Mouse (Mus musculus): ENCODE measurements around the gene Vwa3a.

Vwa3a gene

DNA sequence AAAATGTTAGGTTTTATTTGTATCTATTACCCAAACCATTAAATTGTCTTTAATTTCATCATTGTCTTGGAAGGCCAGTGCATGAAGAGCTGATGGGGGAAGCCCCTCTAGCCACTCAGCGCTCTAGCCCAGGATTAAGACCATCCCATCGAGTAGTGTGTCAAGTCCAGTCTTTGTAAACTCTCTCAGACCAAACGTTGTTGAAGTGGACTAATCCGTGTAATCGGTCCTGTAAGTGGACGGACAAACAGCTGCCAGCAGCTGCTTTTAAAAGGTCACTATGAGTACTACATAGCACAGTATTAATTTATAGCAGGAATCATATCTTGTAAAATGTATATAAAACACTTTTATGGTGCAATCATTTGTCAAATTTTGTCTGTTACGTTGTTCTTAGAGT is 6.2 kb upstream of the Vwa3a start:
- ChIA-PET POLR2A (interaction anchor here in 1 of 4 experiments (0.6 kb wide), 2 partner anchors 14 to 113 kb away, joined by 3 to 4 read pairs; no protein-coding TSS in a partner anchor), CTCF (no interaction called here)

DNA sequence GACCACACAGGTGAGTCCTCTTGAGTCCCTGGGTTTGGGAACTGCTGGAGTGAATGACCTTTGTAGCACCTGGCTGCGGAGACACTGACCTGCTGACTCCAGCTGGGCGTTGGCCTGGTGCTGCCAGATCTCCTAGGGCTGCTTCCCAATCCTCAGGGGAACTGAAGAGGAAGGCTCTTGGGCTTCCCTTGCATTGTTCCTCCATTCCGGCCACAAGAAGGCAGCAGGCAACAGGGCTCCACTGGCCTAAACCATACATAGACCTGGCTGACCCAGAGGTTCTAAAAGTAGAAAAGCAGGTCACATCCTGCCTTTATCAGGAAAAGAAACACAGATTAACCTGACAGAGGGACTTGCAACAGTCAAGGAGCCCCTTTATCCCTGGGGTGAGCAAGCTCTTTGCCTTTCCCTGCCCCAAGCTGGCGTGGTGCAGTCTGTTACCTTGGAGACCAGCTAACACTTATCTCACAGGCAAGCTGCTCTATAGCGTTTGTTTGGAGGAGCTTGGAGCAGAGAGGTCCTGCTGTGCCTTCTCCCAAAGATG is 512 bp downstream of the Vwa3a start:
- ChIA-PET POLR2A (interaction anchor here in 3 of 4 experiments (0.5 to 7.6 kb wide), 26 partner anchors 10 to 280 kb away, joined by 3 to 57 read pairs (median 6); partner anchors contain the start of genes Eef2k (in 1 of the 3), Mfsd13b (in 1 of the 3) and Uqcrc2 (in 1 of the 3)), CTCF (interaction anchor here in 3 of 4 experiments (0.6 to 4.0 kb wide), 6 partner anchors 8 to 97 kb away, joined by 3 to 17 read pairs (median 4); no protein-coding TSS in a partner anchor)

DNA sequence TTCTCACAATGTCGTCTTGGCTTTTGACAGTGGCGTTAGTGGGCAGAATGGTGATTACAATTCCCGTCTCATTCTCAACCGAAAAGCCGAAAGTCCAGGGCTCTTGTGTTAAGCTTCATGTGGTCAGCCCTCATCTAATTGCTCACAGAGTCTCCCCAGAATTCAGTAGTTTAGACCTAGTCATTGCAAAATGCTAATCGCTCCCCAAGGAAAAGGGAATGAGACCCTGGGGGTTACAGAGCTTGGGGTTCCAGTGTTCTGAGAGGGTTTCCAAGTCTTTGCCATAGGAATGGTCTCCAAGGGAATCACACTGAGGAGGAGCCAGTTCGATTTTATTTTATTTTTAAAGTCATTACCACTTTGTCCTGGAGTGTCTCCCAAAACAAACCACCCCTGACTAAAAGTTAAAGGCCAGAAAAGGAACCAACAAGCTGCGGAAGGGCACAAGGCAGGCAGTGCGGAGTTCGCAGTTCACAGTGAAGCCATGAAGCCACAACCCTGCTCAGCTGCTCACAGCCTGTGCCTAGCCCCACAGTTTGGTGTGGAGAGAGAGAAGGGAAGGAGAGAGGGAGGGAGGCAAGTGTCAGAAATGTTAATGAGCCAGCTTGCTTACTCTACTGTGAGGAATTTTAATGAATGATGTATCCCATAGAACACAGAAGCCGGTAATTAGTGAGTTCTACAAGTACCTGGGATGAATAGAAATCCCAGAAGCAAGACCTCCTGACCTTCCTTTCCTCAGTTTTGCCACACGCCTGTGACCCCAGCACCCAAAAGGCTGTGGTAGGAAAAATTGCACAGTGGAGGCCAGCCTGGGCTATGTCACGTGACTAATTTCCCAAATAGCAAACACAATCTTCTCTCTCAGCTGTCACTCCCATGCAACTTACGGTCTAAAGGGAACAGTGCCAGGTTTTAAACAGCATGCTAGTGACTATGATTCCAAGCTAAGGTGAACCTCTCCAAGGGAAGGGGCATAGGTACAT is 4.5 kb downstream of the Vwa3a start:
- ChIA-PET CTCF (interaction anchor here in 3 of 4 experiments (0.6 to 1.1 kb wide), 3 partner anchors 10 to 77 kb away, joined by 3 read pairs; no protein-coding TSS in a partner anchor), POLR2A (interaction anchor here in 2 of 4 experiments (0.8 to 1.4 kb wide), 5 partner anchors 12 to 65 kb away, joined by 3 to 4 read pairs (median 4); no protein-coding TSS in a partner anchor)

DNA sequence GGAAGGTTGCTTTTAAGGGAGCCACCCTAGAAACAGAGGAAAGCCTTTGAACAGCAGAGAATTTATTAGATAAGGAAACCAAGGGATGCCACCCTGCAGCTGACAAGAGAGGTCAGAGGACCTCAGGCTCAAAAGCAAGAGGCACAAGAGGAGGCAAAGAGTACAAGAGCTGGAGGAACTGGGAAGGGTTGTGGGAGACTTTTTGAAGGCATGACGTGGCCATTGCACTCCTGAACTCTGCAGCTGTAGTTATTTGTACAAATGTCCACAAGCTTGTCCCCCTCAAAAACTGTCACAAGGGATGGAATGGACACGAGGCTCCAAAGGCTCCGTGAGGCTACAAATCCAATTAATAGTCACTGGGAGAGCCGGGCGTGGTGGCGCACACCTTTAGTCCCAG is 5.5 kb downstream of the Vwa3a start:
- POLR2A ChIA-PET = interaction anchor here in 2 of 4 experiments (0.6 to 1.4 kb wide), 3 partner anchors 23 to 66 kb away, joined by 3 to 4 read pairs (median 3); no protein-coding TSS in a partner anchor
- CTCF ChIA-PET = interaction anchor here in 3 of 4 experiments (0.6 to 1.1 kb wide), 3 partner anchors 9 to 77 kb away, joined by 3 read pairs; no protein-coding TSS in a partner anchor

DNA sequence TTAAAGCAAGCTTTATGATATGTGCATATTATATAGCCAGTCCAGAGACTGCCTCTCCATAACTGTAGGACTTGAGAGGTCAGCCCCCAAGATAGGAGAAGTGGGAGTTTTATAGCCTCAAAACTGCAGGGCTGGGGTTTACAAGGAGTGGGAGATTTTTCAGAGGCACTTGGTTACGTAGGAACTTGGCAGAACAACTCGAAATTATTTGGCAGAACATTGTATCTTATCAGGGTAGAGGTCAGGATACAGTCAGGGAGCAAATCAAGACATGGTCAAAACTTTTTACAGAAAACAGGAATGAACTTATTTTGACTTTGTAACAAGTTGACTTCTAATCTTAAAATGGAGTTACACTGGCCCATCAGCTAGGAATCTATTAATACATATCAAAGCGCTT is 6.9 kb downstream of the Vwa3a start:
- CTCF ChIA-PET = interaction anchor here in 1 of 4 experiments (1.0 kb wide), 1 partner anchor 83 kb away, joined by 3 read pairs; no protein-coding TSS in a partner anchor
- POLR2A ChIA-PET = interaction anchor here in 1 of 4 experiments (0.6 to 1.2 kb wide), 2 partner anchors 14 to 245 kb away, joined by 3 read pairs; no protein-coding TSS in a partner anchor

DNA sequence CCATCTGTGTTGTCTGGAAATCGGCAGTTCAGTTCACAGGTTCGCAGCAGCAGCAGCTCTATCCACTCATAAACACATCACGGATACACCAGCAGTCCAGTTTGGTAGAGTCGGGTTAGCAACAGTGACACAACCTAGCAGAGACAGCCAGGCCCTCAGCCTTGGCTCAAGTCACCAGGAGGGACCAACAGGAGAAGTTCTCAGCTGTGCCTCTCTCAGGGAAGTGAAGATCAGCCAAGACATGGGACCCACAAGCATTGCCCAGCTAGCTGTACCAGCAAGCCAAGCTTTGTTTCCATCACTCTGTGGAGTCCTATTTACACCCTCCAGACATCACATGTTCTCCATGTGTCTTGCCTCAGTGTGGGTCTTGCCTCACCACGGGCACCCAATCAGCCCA is 7.7 kb downstream of the Vwa3a start:
- ChIA-PET POLR2A (interaction anchor here in 1 of 4 experiments (0.6 to 1.2 kb wide), 2 partner anchors 15 to 244 kb away, joined by 3 read pairs; no protein-coding TSS in a partner anchor), CTCF (interaction anchor here in 1 of 4 experiments (1.0 kb wide), 1 partner anchor 82 kb away, joined by 3 read pairs; no protein-coding TSS in a partner anchor)

DNA sequence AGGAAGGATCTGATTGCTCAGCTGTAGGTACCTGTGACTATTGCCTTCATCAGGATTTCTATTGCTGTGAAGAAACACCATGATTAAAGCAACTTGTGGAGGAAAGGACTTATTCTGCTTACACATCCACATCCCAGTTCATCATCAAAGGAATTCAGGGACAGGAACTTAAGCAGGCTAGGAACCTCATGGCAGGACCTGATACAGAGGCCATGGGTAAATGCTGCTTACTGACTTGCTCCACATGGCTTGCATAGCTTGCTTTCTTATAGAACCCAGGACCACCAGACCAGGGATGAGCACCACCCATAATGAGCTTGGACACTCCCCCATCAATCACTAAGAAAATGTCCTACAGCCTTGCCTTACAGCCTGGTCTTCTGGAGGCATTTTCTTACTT is 9.4 kb downstream of the Vwa3a start:
- ChIA-PET POLR2A (interaction anchor here in 1 of 4 experiments (1.9 kb wide), 1 partner anchor 9 kb away, joined by 9 read pairs; the partner anchor contains the start of gene Vwa3a), CTCF (no interaction called here)

DNA sequence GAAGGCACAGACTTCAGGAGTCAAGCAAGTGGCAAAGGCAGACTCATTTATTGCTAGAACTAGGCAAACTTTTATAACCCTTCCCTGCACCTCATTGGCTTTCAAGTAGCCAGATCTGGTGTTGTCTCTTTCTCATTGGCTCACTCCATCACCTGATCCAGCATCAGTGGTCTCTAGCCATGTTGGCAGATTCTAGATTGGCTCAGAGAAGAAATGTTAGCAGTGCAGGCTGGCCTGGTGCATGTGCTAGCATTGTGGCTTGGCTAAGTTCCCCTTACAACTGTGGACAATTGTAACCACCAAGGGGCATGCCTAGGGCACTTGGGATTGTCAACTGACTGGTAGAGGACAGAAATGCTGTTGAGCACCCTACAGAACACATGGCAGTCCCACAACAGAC is 12.2 kb downstream of the Vwa3a start:
- POLR2A ChIA-PET = interaction anchor here in 2 of 4 experiments (0.6 to 1.0 kb wide), 2 partner anchors 14 to 68 kb away, joined by 3 to 5 read pairs; no protein-coding TSS in a partner anchor
- CTCF ChIA-PET = no interaction called here

DNA sequence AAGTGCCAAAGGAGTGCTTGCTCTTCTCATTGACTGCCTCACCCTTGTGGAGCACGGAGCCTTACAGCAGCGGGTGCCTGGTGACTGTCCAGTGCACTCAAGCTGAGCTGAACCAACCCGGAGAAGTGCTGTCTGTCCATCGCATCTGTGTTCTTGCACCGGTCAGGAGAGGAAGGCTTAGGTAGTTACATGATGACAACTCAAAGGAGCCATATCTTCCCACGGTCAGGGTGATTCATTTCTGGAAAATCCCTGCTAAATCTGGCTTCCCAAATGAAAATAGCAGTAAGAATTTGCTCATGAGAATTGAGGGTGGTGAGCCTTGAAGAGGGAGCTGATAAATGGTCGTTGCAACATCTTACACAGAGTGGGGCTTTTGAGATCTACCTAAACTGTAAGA is 12.8 kb downstream of the Vwa3a start:
- ChIA-PET CTCF (no interaction called here), POLR2A (interaction anchor here in 1 of 4 experiments (1.0 kb wide), 1 partner anchor 14 kb away, joined by 3 read pairs; no protein-coding TSS in a partner anchor)

DNA sequence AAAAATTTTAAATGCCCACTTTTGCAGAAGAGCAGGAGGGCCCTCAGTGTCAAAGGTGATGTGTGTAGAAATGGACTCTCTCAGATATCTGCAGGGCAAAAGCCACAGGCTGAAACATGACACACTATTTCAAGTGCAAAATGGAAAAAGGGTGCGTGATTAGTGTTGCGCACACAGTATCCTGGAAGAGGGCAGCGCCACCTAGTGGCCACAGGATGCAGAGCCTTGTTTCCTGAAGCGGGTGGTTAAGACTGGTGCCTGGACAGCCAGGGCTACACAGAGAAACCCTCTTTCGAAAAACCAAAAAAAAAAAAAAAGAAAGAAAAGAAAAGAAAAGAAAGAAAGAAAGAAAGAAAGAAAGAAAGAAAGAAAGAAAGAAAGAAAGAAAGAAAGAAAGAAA is 15.6 kb downstream of the Vwa3a start:
- POLR2A ChIA-PET = interaction anchor here in 1 of 4 experiments (0.9 kb wide), 1 partner anchor 11 kb away, joined by 3 read pairs; no protein-coding TSS in a partner anchor
- CTCF ChIA-PET = interaction anchor here in 1 of 4 experiments (1.4 kb wide), 1 partner anchor 18 kb away, joined by 3 read pairs; no protein-coding TSS in a partner anchor

DNA sequence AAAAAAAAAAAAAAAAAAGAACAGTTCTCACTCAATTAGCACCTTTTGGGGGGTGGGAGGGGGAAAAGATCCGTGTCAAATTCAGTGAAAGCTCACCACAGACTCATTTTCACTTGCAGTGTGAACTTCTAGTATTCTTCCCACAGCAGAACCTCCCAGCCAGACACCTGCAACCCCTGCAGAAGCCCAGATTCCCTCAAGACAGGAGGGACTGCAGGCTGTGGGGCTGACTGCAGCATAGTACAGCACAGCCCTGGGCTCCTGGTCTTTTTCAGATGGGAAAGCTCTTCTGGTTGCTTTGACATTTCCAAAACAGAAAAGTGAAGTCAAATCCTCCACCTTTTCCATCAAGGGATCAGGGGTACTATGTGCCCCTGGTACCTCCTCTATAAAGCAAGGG is 28.3 kb downstream of the Vwa3a start:
- ChIA-PET POLR2A (interaction anchor here in 1 of 4 experiments (1.3 kb wide), 1 partner anchor 8 kb away, joined by 3 read pairs; no protein-coding TSS in a partner anchor), CTCF (interaction anchor here (0.5 to 0.7 kb wide), 5 partner anchors 32 to 1756 kb away, joined by 3 to 6 read pairs (median 4); no protein-coding TSS in a partner anchor)

DNA sequence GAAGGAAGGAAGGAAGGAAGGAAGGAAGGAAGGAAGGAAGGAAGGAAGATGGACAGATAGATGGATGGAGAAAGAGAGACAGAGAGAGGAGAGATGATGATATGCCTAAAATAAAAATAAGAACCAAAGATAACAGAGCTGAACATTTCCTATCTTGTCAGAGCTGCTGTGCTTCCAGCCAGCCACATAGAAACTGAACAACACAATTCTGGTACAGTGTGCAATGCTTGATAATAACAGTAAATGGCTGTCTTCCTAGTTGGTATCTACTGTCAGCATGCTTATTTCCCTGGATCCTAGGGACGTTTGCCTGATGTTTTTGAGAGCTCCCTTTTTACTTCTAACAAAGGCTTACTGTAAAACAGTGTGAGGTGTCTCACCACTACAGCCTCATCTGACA is 32.3 kb downstream of the Vwa3a start:
- POLR2A ChIA-PET = interaction anchor here in 1 of 4 experiments (0.7 kb wide), 1 partner anchor 29 kb away, joined by 3 read pairs; no protein-coding TSS in a partner anchor
- CTCF ChIA-PET = no interaction called here

DNA sequence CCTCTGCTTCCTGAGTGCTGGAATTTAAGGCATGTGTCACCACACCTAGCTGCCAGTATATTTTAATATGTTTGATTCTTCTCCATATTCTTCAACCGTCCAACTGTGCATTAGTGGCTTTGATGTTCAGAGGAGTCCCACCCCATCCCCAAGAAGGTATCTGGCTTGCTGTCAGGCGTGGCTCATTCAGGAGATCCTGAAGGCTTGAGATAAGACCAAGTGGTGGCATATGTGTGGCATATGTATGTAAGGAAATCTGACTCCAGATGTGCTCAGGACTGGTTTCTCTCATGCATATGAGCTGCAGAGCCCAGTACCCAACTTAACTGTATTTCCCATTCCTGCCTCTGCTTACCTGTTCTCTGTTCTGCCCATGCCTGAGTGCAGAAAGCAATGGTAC is 38.9 kb downstream of the Vwa3a start:
- ChIA-PET POLR2A (interaction anchor here in 1 of 4 experiments (0.7 kb wide), 1 partner anchor 721 kb away, joined by 3 read pairs; no protein-coding TSS in a partner anchor), CTCF (no interaction called here)

DNA sequence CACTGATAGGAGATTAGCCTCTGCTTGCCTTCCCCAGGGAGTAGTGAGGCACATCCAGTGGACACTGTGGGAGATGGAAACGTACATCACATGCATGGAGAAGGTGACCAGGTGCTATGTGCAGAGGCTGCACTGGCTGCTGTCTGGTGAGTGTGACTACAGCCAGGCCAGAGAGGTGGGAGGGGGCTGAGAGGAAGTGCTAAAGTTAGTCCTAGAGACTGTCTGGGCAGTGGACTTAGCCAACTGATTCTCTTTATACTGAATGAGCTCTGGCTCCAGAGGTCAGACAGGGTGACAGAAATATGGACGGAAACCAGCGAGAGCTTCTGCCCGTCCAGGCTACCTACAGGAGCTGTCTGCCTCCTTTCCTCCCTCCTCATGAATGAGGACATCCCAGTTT is 56.4 kb downstream of the Vwa3a start:
- CTCF ChIA-PET = no interaction called here
- POLR2A ChIA-PET = no interaction called here

DNA sequence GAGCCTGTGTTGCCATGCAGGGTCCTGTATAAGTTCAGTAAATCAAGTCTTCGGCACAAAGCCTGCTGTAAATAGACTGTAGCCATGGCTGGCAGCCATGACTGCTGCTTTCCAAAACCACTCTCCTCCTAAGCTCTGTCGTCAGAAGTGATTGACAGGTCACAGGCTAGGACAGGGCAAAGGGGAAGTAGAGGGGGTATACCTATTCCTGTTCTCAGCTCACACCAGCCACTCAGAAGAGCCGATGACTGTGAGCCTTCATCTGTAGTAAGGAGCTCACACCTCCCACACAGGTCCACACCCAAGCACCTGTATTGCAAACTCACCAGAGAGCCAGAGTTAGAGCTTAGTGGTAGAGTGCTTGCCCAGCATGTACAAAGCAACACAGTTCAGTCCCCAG is 57.3 kb downstream of the Vwa3a start:
- POLR2A ChIA-PET = no interaction called here

DNA sequence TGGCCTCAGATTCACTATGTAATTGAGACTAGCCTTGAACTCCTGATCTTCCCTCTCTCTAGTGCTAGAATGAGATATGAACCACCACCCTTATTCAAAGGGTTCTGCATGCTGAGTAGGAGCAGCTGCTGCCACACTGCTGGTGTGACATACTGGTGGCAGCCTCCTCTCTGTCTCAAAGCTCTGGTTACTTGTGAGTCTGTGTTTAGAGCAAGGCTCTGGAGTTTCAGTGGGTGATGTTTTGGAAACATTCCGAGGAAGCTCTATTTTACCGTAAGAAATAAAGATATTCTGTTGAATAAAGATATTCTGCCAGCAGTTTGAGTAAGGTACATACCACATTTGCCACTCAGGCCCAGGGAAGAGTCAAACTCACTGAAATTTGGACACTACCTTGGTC is 64.2 kb downstream of the Vwa3a start:
- CTCF ChIA-PET = no interaction called here
- POLR2A ChIA-PET = no interaction called here

More for the DNA sequence above, 57.3 kb downstream of the Vwa3a start:
- CTCF ChIA-PET = no interaction called here

DNA sequence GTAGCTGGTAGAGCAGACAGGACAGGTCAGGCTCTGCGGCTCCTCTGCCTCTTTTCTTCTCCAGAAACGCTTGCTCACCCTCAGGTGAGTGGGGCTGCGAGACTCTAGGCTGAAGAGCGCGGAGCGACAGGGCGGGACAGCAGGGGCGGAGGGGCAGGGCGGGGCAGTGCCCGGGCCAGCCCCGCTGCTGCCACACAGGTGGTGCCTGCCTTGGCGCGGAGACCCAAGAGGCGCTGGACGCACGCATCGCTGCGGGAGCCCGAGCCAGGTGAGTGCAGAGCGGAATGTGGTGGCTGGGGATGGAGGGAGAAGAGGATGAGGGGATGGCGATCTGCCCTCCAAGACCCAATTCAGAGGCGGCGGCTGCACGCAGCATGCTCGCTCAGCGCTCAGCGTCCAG is 70.6 kb downstream of the Vwa3a start:
- POLR2A ChIA-PET = no interaction called here
- CTCF ChIA-PET = no interaction called here

DNA sequence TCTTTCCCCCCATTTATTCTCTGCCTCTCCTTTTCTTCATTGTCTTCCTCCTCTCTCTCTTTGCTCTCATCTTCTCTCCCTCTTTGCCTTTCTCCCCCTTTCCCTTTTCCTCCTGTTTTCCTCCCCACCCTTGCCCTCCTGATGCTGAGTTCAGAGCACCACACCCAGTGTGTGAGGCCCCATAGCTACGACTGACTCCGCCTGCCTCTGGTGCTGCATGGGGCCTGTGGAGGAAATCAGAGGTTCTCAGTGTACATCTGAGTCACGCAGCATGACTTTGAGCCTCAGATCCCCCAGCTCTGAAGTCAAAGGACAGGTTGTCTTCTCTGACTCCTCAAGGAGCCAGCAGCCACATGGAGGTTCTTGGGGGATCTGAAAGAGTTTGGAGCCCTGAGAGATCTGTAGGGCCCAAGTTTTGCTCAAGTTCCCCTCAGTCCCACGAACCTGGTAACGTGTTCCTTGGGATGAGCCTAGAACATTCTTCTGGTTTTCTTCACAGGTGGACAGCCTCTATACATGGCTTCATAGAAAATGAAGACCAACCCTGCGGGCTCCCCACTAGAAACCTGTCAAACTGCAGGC is 72.8 kb downstream of the Vwa3a start, which contains the start of gene Gm5737:
TSS of gene Gm5737 (plus strand) at position 532 of the 582 bp plus-strand sequence.
- ChIA-PET POLR2A (no interaction called here), CTCF (no interaction called here)

DNA sequence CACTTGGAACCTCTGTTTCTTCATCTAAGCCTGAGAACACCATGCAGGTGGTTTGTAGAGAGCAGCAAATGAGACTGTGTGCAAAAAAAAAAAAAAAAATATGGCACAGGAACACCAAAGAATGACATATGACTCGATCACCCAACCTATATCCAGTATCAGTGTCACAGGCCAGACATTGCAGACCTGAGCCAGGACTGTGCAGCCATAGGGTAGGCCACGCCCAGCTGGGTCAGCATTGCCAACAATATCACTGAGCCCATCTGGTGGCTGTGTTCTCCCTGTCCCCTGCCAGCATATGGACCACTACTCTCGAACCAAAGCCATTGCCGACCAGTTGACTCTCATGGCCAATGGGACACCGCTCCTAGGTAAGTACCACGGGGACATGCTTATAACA is 78.4 kb downstream of the Vwa3a start:
- POLR2A ChIA-PET = interaction anchor here in 1 of 4 experiments (0.7 kb wide), 1 partner anchor 1147 kb away, joined by 5 read pairs; no protein-coding TSS in a partner anchor
- CTCF ChIA-PET = no interaction called here

Data from embryonic stem cell, embryonic (primary cell).